Mouse (Mus musculus) olfactory bulb, adult 2 months (tissue): Measurements from ENCODE around the gene Zfp367.

Source experiments
- CTCF ChIP-seq: fragments of 200-500 bp; IDR thresholded peaks from 2 replicates; pipeline ENCODE4 v1.5.1; 2012; ENCODE audit warnings: low read depth, mild to moderate bottlenecking, low read length, moderate library complexity; ENCODE audit not compliant: insufficient read depth
- POLR2A ChIP-seq: fragments of 200-500 bp; IDR thresholded peaks from 2 replicates; pipeline ENCODE4 v1.6.1; 2012; ENCODE audit warnings: mild to moderate bottlenecking, low read depth, low read length, moderate library complexity; ENCODE audit not compliant: insufficient read depth

DNA sequence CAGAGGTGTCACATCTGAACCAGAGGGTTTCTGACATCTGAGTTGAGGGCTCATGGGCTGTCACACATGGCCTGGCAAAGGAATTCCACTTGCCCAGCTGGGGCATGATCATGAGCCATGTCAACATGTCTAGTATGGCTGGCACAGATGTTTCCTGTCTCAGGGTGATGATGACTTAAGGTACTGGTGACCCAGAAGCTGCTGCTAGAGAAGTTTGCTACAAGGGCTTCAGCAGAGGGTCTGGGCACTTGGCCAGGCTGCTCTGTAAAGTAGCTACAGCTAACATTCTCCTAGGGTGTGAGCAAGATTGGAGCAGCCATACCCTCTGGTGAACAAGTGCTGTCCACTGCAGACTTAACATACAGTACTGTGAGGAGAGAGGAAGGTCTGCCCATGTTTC lies 34.1 kb upstream of the Zfp367 start:
- TF ChIP-seq POLR2A (no peak), CTCF (no peak)
